Mouse (Mus musculus): ENCODE data around the gene Fndc1.
A peak's percentile ranks its signal among the peaks of the same experiment; 100 is the strongest.

The Fndc1 gene

GRCm38 (mm10) chr17:7808043-7808442 is 19.1 kb downstream of the Fndc1 start:
- Histone ChIP-seq H3K27me3 (ENCODE audit: insufficient read depth, low read length) (0 out of 2 replicates have a peak, but pooled peaks cover 5% of the 10 kb centered on the region), H3K4me1 (replicated peaks; ENCODE audit: low read depth, low read length) (peaks cover 4% of the 10 kb centered on the region), H3K4me3 (replicated peaks; ENCODE audit: low read length) (no peak overlapping the region), H3K36me3 (ENCODE audit: insufficient read depth, low read length) (no peaks in the 10 kb centered on the region), H3K9me3 (ENCODE audit: low read length) (no peaks in the 10 kb centered on the region)
- no peak for TF ChIP-seq POU5F1 (IDR thresholded peaks at IDR 0.05; ENCODE audit: borderline replicate concordance, low read length)
- no peak for TF ChIP-seq CTCF (conservative IDR thresholded peaks at IDR 0.05; ENCODE audit: low read length)
- TF ChIP-seq NANOG (IDR thresholded peaks at IDR 0.05; ENCODE audit: borderline replicate concordance, low read length), result no peak

GRCm38 (mm10) chr17:7805105-7805504 is 22.0 kb downstream of the Fndc1 start:
- peaks cover 23% of the 10 kb centered on the region for H3K27me3 ChIP-seq (ENCODE audit: insufficient read depth, low read length)
- H3K36me3 ChIP-seq (ENCODE audit: insufficient read depth, low read length), result no peaks in the 10 kb centered on the region
- peaks cover 29% of the 10 kb centered on the region for H3K4me1 ChIP-seq (replicated peaks; ENCODE audit: low read depth, low read length)
- TF ChIP-seq CTCF (conservative IDR thresholded peaks at IDR 0.05; ENCODE audit: low read length) (no peak), NANOG (IDR thresholded peaks at IDR 0.05; ENCODE audit: borderline replicate concordance, low read length) (no peak)
- no peaks in the 10 kb centered on the region for H3K9me3 ChIP-seq (ENCODE audit: low read length)
- H3K4me3 ChIP-seq (replicated peaks; ENCODE audit: low read length), result no peak overlapping the region

GRCm38 (mm10) chr17:7802483-7802882 is 24.6 kb downstream of the Fndc1 start:
- H3K27me3 ChIP-seq (ENCODE audit: insufficient read depth, low read length), result peaks cover 18% of the 10 kb centered on the region
- H3K4me1 ChIP-seq (replicated peaks; ENCODE audit: low read depth, low read length), result peaks cover 37% of the 10 kb centered on the region
- no peak overlapping the region for H3K4me3 ChIP-seq (replicated peaks; ENCODE audit: low read length)
- TF ChIP-seq POU5F1 (IDR thresholded peaks at IDR 0.05; ENCODE audit: borderline replicate concordance, low read length), result no peak
- no peaks in the 10 kb centered on the region for H3K9me3 ChIP-seq (ENCODE audit: low read length)
- H3K36me3 ChIP-seq (ENCODE audit: insufficient read depth, low read length), result no peaks in the 10 kb centered on the region

DNA sequence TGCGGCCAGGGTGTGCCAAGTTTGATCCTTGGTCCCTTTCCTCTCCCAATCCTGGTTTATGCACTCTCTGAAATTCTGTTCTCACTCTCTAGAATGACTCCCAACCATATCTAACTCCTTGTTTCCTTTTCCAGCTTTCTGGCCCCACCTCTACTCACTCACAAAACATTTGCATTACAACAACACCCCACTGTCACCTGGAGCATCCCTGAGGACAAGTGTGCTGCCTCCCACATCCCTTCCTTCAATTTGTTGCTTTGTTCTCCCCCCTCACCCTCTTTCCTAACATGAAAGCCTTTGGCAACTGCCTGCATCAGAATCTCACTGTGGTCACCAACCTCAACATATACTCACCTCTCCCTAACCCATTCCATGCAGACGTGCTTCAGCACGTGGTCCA is 27.2 kb downstream of the Fndc1 start:
- peaks cover 25% of the 10 kb centered on the region for H3K27me3 ChIP-seq (ENCODE audit: insufficient read depth, low read length)
- H3K9me3 ChIP-seq (ENCODE audit: low read length), result no peaks in the 10 kb centered on the region
- H3K4me3 ChIP-seq (replicated peaks; ENCODE audit: low read length), result no peak overlapping the region
- peak; percentile 33; the same call in 1 of the 2 replicates for TF ChIP-seq NANOG (IDR thresholded peaks at IDR 0.05; ENCODE audit: borderline replicate concordance, low read length)
- no peak for TF ChIP-seq CTCF (conservative IDR thresholded peaks at IDR 0.05; ENCODE audit: low read length)
- H3K4me1 ChIP-seq (replicated peaks; ENCODE audit: low read depth, low read length), result peaks cover 37% of the 10 kb centered on the region
- H3K36me3 ChIP-seq (ENCODE audit: insufficient read depth, low read length), result no peaks in the 10 kb centered on the region

GRCm38 (mm10) chr17:7795584-7795983 is 31.5 kb downstream of the Fndc1 start:
- peaks cover 13% of the 10 kb centered on the region for H3K4me1 ChIP-seq (replicated peaks; ENCODE audit: low read depth, low read length)
- 0 out of 2 replicates have a peak, but pooled peaks cover 4% of the 10 kb centered on the region for H3K9me3 ChIP-seq (ENCODE audit: low read length)
- TF ChIP-seq CTCF (conservative IDR thresholded peaks at IDR 0.05; ENCODE audit: low read length), result no peak
- no peak overlapping the region for H3K4me3 ChIP-seq (replicated peaks; ENCODE audit: low read length)
- no peaks in the 10 kb centered on the region for H3K36me3 ChIP-seq (ENCODE audit: insufficient read depth, low read length)
- peaks cover 10% of the 10 kb centered on the region for H3K27me3 ChIP-seq (ENCODE audit: insufficient read depth, low read length)

- no peak for TF ChIP-seq POU5F1 (IDR thresholded peaks at IDR 0.05; ENCODE audit: borderline replicate concordance, low read length)
- no peak for TF ChIP-seq CTCF (conservative IDR thresholded peaks at IDR 0.05; ENCODE audit: low read length)
- no peak for TF ChIP-seq NANOG (IDR thresholded peaks at IDR 0.05; ENCODE audit: borderline replicate concordance, low read length)
- H3K27me3 ChIP-seq (ENCODE audit: insufficient read depth, low read length), result peaks cover 7% of the 10 kb centered on the region
- H3K36me3 ChIP-seq (ENCODE audit: insufficient read depth, low read length), result no peaks in the 10 kb centered on the region
- no peak overlapping the region for H3K4me3 ChIP-seq (replicated peaks; ENCODE audit: low read length)
- H3K4me1 ChIP-seq (replicated peaks; ENCODE audit: low read depth, low read length), result peaks cover 9% of the 10 kb centered on the region
- H3K9me3 ChIP-seq (ENCODE audit: low read length), result 0 out of 2 replicates have a peak, but pooled peaks cover 4% of the 10 kb centered on the region
These were observed 31.9 kb downstream of the Fndc1 start for GRCm38 (mm10) chr17:7795168-7795567.

DNA sequence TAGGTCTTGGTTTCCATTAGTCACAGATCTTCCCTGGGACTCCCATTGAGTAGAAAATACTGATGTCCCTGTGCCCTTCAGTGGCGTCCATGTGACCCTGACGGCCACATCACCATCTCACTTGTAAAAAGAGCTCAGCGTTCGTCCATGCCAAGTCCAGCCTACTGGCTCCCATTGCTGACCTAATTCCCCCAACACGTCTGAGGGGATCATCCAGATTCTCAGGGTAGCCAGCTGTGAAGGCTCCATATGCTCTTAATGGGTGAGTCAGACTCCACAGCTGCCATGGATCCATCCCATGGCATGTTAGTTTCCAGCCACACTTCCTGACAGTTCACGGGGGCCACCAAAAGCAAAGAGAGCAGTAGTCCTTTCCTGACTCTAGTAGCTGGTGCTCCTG is 33.0 kb downstream of the Fndc1 start:
- Histone ChIP-seq H3K9me3 (ENCODE audit: low read length) (0 out of 2 replicates have a peak, but pooled peaks cover 4% of the 10 kb centered on the region), H3K36me3 (ENCODE audit: insufficient read depth, low read length) (no peaks in the 10 kb centered on the region), H3K4me1 (replicated peaks; ENCODE audit: low read depth, low read length) (no peaks in the 10 kb centered on the region; the same call in 1 of the 2 replicates), H3K27me3 (ENCODE audit: insufficient read depth, low read length) (peaks cover 7% of the 10 kb centered on the region), H3K4me3 (replicated peaks; ENCODE audit: low read length) (no peak overlapping the region)
- no peak for TF ChIP-seq POU5F1 (IDR thresholded peaks at IDR 0.05; ENCODE audit: borderline replicate concordance, low read length)
- TF ChIP-seq NANOG (IDR thresholded peaks at IDR 0.05; ENCODE audit: borderline replicate concordance, low read length), result no peak
- no peak for TF ChIP-seq CTCF (conservative IDR thresholded peaks at IDR 0.05; ENCODE audit: low read length)

- Histone ChIP-seq H3K36me3 (ENCODE audit: insufficient read depth, low read length) (no peaks in the 10 kb centered on the region), H3K27me3 (ENCODE audit: insufficient read depth, low read length) (peaks cover 4% of the 10 kb centered on the region; the same call in 1 of the 2 replicates), H3K9me3 (ENCODE audit: low read length) (0 out of 2 replicates have a peak, but pooled peaks cover 4% of the 10 kb centered on the region), H3K4me1 (replicated peaks; ENCODE audit: low read depth, low read length) (no peaks in the 10 kb centered on the region), H3K4me3 (replicated peaks; ENCODE audit: low read length) (no peak overlapping the region)
- TF ChIP-seq POU5F1 (IDR thresholded peaks at IDR 0.05; ENCODE audit: borderline replicate concordance, low read length), result no peak
- TF ChIP-seq NANOG (IDR thresholded peaks at IDR 0.05; ENCODE audit: borderline replicate concordance, low read length), result no peak
These were observed 36.6 kb downstream of the Fndc1 start for GRCm38 (mm10) chr17:7790512-7790911.

GRCm38 (mm10) chr17:7774101-7774500 is 53.0 kb downstream of the Fndc1 start:
- no peaks in the 10 kb centered on the region for H3K9me3 ChIP-seq (ENCODE audit: low read length)
- no peak overlapping the region for H3K4me3 ChIP-seq (replicated peaks; ENCODE audit: low read length)
- peaks cover 28% of the 10 kb centered on the region for H3K27me3 ChIP-seq (ENCODE audit: insufficient read depth, low read length)
- peaks cover 22% of the 10 kb centered on the region for H3K4me1 ChIP-seq (replicated peaks; ENCODE audit: low read depth, low read length)
- TF ChIP-seq NANOG (IDR thresholded peaks at IDR 0.05; ENCODE audit: borderline replicate concordance, low read length) (no peak), CTCF (conservative IDR thresholded peaks at IDR 0.05; ENCODE audit: low read length) (no peak), POU5F1 (IDR thresholded peaks at IDR 0.05; ENCODE audit: borderline replicate concordance, low read length) (no peak)
- H3K36me3 ChIP-seq (ENCODE audit: insufficient read depth, low read length), result no peaks in the 10 kb centered on the region
